Mouse (Mus musculus) retina, postnatal 7 days (tissue): ENCODE results near the gene Slc8a3.

Experiments
- DNase-seq: peaks from one replicate; pipeline ENCODE4 v3.0.0-alpha.2; 2012; ENCODE audit warnings: low read depth, low spot score

The Slc8a3 gene

GRCm38 (mm10) chr12:81237158-81237557 lies 95.8 kb downstream of the Slc8a3 start:
- no peak for DNase-seq

GRCm38 (mm10) chr12:81235456-81236330 lies 97.3 kb downstream of the Slc8a3 start:
- no peak for DNase-seq

- DNase-seq: no peak
These were observed 99.1 kb downstream of the Slc8a3 start for GRCm38 (mm10) chr12:81233746-81234380.

- DNase-seq: no peak
These were observed 105.1 kb downstream of the Slc8a3 start for GRCm38 (mm10) chr12:81227767-81228460.

GRCm38 (mm10) chr12:81226590-81226989 lies 106.4 kb downstream of the Slc8a3 start:
- no peak for DNase-seq

- DNase-seq: peak; percentile 40
These were observed 106.9 kb downstream of the Slc8a3 start for GRCm38 (mm10) chr12:81225966-81226577.

GRCm38 (mm10) chr12:81224843-81225242 lies 108.1 kb downstream of the Slc8a3 start:
- no peak for DNase-seq

GRCm38 (mm10) chr12:81223276-81223675 lies 109.7 kb downstream of the Slc8a3 start:
- DNase-seq: no peak

- DNase-seq: no peak
These were observed 113.6 kb downstream of the Slc8a3 start for GRCm38 (mm10) chr12:81219339-81219738.

GRCm38 (mm10) chr12:81208559-81208958 lies 124.4 kb downstream of the Slc8a3 start:
- DNase-seq: no peak

- no peak for DNase-seq
These were observed 127.1 kb downstream of the Slc8a3 start for GRCm38 (mm10) chr12:81205619-81206560.

GRCm38 (mm10) chr12:81203226-81203625 lies 129.8 kb downstream of the Slc8a3 start:
- no peak for DNase-seq

- DNase-seq: peak; percentile 65
These were observed 133.6 kb downstream of the Slc8a3 start for GRCm38 (mm10) chr12:81199280-81199955.

- no peak for DNase-seq
These were observed 135.4 kb downstream of the Slc8a3 start for GRCm38 (mm10) chr12:81197468-81198075.

GRCm38 (mm10) chr12:81193968-81194367 lies 139.0 kb downstream of the Slc8a3 start:
- DNase-seq: no peak

GRCm38 (mm10) chr12:81189636-81190035 lies 143.3 kb downstream of the Slc8a3 start:
- no peak for DNase-seq

GRCm38 (mm10) chr12:81188996-81189395 lies 144.0 kb downstream of the Slc8a3 start:
- no peak for DNase-seq

- no peak for DNase-seq
These were observed 144.6 kb downstream of the Slc8a3 start for GRCm38 (mm10) chr12:81188423-81188822.

GRCm38 (mm10) chr12:81186668-81187067 lies 146.3 kb downstream of the Slc8a3 start:
- DNase-seq: no peak

GRCm38 (mm10) chr12:81186081-81186480 lies 146.9 kb downstream of the Slc8a3 start:
- no peak for DNase-seq
